Mouse (Mus musculus): ENCODE results near the gene Atoh7. TPM values are rescaled to one million over a fixed set of nuclear protein-coding genes. Genes with fewer than 3 reads are reported as not detected.
A peak's percentile ranks its signal among the peaks of the same experiment; 100 is the strongest.
"Not testable (repeated sequence)": the region's sequence is repeated elsewhere in the genome, so short reads cannot be mapped to it uniquely, and the experiment has no call there.

Gene Atoh7
- polyA plus RNA-seq (2014; fragmentation: Nextera tagmentation; extraction: Ambion mirVana), result not detected in 2 replicates

DNA sequence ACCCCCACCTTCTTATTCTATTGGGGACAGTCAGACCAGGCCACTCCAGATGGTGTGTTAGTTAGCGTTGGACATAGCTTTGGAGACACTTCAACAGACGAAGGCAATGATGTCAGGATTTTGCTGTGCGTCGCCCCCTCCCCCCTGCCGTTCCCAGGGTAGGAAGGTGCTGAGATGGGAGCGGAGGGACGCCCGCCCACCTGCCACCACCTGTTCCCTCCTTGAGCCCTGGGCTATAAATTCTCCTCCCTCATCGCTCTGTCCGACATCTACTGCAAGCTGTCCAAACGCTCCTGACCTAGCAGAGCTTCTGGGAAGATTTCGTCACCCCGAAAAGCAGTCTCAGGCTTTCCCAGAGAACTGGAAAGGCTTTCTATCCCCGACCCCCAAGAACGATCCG is at the start of gene Atoh7:
Gene Atoh7, plus strand, starts transcription at position 131 of the 400 bp plus-strand sequence.
- no peak for ATAC-seq (replicated peaks; ENCODE audit: insufficient number of reproducible peaks, low FRiP score, low TSS enrichment)
- 4% methylated on average over 16 of the region's 16 CpGs for WGBS (ENCODE audit: insufficient replicate concordance)
- H3K9me3 ChIP-seq (replicated peaks; ENCODE audit: control insufficient read depth, low read length), result no peaks in the 10 kb centered on the region
- H3K36me3 ChIP-seq (ENCODE audit: control insufficient read depth, insufficient read depth, low read length), result no peaks in the 10 kb centered on the region
- peaks cover 35% of the 10 kb centered on the region for H3K27me3 ChIP-seq (ENCODE audit: control insufficient read depth, insufficient read depth, low read length)
- H3K27ac ChIP-seq (ENCODE audit: low read depth, low read length), result no peak within 1 kb of the TSS
- peak within 1 kb of the TSS; percentile 69 for H3K9ac ChIP-seq (ENCODE audit: low read depth, low read length)
- peak within 1 kb of the TSS; percentile 59 for H3K4me3 ChIP-seq (ENCODE audit: low read depth, low read length)
- peaks cover 4% of the 10 kb centered on the region; the same call in 1 of the 2 replicates for H3K4me1 ChIP-seq (ENCODE audit: control insufficient read depth, insufficient read depth, low read length)
- H3K4me2 ChIP-seq, result peak within 1 kb of the TSS; percentile 94

DNA sequence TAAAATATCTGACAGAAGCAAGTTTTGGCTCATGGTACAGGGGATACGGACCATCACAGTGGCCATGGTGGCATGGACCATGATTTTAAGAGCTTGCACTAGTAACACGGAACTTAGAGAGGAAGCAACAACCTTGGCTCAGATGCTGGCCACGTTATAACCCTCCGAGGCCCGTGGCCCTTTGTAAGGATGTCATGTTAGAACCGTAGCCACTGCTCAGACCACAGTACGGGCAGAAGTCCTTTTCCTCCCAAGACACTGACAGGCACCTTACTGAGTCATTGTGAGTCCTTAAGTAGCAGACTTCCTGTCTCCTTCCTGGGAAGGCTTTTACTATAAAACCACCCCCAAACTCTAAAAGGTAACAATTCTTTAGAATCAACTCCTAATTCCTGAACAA is 48.2 kb upstream of the Atoh7 start:
- ATAC-seq (replicated peaks; ENCODE audit: insufficient number of reproducible peaks, low FRiP score, low TSS enrichment), result no peak
- Histone ChIP-seq H3K4me3 (ENCODE audit: low read depth, low read length) (no peak overlapping the region), H3K27ac (ENCODE audit: low read depth, low read length) (no peak overlapping the region), H3K36me3 (ENCODE audit: control insufficient read depth, insufficient read depth, low read length) (no peaks in the 10 kb centered on the region), H3K9ac (ENCODE audit: low read depth, low read length) (no peak overlapping the region), H3K9me3 (replicated peaks; ENCODE audit: control insufficient read depth, low read length) (no peaks in the 10 kb centered on the region), H3K4me2 (no peak overlapping the region), H3K27me3 (ENCODE audit: control insufficient read depth, insufficient read depth, low read length) (no peaks in the 10 kb centered on the region), H3K4me1 (ENCODE audit: control insufficient read depth, insufficient read depth, low read length) (no peaks in the 10 kb centered on the region)
- 76% methylated on average over 7 of the region's 7 CpGs for WGBS (ENCODE audit: insufficient replicate concordance)

GRCm38 (mm10) chr10:63052011-63052410 is 47.4 kb upstream of the Atoh7 start:
- H3K9ac ChIP-seq (ENCODE audit: low read depth, low read length), result no peak overlapping the region
- H3K9me3 ChIP-seq (replicated peaks; ENCODE audit: control insufficient read depth, low read length), result no peaks in the 10 kb centered on the region
- no peak overlapping the region for H3K4me3 ChIP-seq (ENCODE audit: low read depth, low read length)
- H3K36me3 ChIP-seq (ENCODE audit: control insufficient read depth, insufficient read depth, low read length), result no peaks in the 10 kb centered on the region
- no peaks in the 10 kb centered on the region for H3K27me3 ChIP-seq (ENCODE audit: control insufficient read depth, insufficient read depth, low read length)
- WGBS (ENCODE audit: insufficient replicate concordance), result 75% methylated on average over 6 of the region's 6 CpGs
- no peaks in the 10 kb centered on the region for H3K4me1 ChIP-seq (ENCODE audit: control insufficient read depth, insufficient read depth, low read length)
- no peak overlapping the region for H3K27ac ChIP-seq (ENCODE audit: low read depth, low read length)
- no peak for ATAC-seq (replicated peaks; ENCODE audit: insufficient number of reproducible peaks, low FRiP score, low TSS enrichment)
- no peak overlapping the region for H3K4me2 ChIP-seq

GRCm38 (mm10) chr10:63053007-63053406 is 46.4 kb upstream of the Atoh7 start:
- no peaks in the 10 kb centered on the region for H3K9me3 ChIP-seq (replicated peaks; ENCODE audit: control insufficient read depth, low read length)
- no peak overlapping the region for H3K4me2 ChIP-seq
- H3K4me1 ChIP-seq (ENCODE audit: control insufficient read depth, insufficient read depth, low read length), result no peaks in the 10 kb centered on the region
- 44% methylated on average over 6 of the region's 6 CpGs for WGBS (ENCODE audit: insufficient replicate concordance)
- H3K27me3 ChIP-seq (ENCODE audit: control insufficient read depth, insufficient read depth, low read length), result no peaks in the 10 kb centered on the region
- H3K36me3 ChIP-seq (ENCODE audit: control insufficient read depth, insufficient read depth, low read length), result no peaks in the 10 kb centered on the region
- ATAC-seq (replicated peaks; ENCODE audit: insufficient number of reproducible peaks, low FRiP score, low TSS enrichment), result no peak
- no peak overlapping the region for H3K9ac ChIP-seq (ENCODE audit: low read depth, low read length)
- no peak overlapping the region for H3K4me3 ChIP-seq (ENCODE audit: low read depth, low read length)
- H3K27ac ChIP-seq (ENCODE audit: low read depth, low read length), result no peak overlapping the region

- ATAC-seq (replicated peaks; ENCODE audit: insufficient number of reproducible peaks, low FRiP score, low TSS enrichment); H3K4me2 ChIP-seq; H3K9ac ChIP-seq (ENCODE audit: low read depth, low read length); H3K4me1 ChIP-seq (ENCODE audit: control insufficient read depth, insufficient read depth, low read length); H3K36me3 ChIP-seq (ENCODE audit: control insufficient read depth, insufficient read depth, low read length); H3K4me3 ChIP-seq (ENCODE audit: low read depth, low read length); H3K9me3 ChIP-seq (replicated peaks; ENCODE audit: control insufficient read depth, low read length); H3K27me3 ChIP-seq (ENCODE audit: control insufficient read depth, insufficient read depth, low read length); H3K27ac ChIP-seq (ENCODE audit: low read depth, low read length): not testable (repeated sequence)
- 72% methylated on average over 6 of the region's 6 CpGs for WGBS (ENCODE audit: insufficient replicate concordance)
Measured at GRCm38 (mm10) chr10:63054071-63054470, 45.4 kb upstream of the Atoh7 start.

- H3K36me3 ChIP-seq (ENCODE audit: control insufficient read depth, insufficient read depth, low read length), result no peaks in the 10 kb centered on the region
- no peak overlapping the region for H3K9ac ChIP-seq (ENCODE audit: low read depth, low read length)
- H3K4me1 ChIP-seq (ENCODE audit: control insufficient read depth, insufficient read depth, low read length), result no peaks in the 10 kb centered on the region
- no peaks in the 10 kb centered on the region for H3K9me3 ChIP-seq (replicated peaks; ENCODE audit: control insufficient read depth, low read length)
- H3K4me3 ChIP-seq (ENCODE audit: low read depth, low read length), result no peak overlapping the region
- no peak overlapping the region for H3K27ac ChIP-seq (ENCODE audit: low read depth, low read length)
- H3K4me2 ChIP-seq, result no peak overlapping the region
- 67% methylated on average over 2 of the region's 2 CpGs for WGBS (ENCODE audit: insufficient replicate concordance)
- no peak for ATAC-seq (replicated peaks; ENCODE audit: insufficient number of reproducible peaks, low FRiP score, low TSS enrichment)
- no peaks in the 10 kb centered on the region for H3K27me3 ChIP-seq (ENCODE audit: control insufficient read depth, insufficient read depth, low read length)
Measured at GRCm38 (mm10) chr10:63054586-63054985, 44.9 kb upstream of the Atoh7 start.

DNA sequence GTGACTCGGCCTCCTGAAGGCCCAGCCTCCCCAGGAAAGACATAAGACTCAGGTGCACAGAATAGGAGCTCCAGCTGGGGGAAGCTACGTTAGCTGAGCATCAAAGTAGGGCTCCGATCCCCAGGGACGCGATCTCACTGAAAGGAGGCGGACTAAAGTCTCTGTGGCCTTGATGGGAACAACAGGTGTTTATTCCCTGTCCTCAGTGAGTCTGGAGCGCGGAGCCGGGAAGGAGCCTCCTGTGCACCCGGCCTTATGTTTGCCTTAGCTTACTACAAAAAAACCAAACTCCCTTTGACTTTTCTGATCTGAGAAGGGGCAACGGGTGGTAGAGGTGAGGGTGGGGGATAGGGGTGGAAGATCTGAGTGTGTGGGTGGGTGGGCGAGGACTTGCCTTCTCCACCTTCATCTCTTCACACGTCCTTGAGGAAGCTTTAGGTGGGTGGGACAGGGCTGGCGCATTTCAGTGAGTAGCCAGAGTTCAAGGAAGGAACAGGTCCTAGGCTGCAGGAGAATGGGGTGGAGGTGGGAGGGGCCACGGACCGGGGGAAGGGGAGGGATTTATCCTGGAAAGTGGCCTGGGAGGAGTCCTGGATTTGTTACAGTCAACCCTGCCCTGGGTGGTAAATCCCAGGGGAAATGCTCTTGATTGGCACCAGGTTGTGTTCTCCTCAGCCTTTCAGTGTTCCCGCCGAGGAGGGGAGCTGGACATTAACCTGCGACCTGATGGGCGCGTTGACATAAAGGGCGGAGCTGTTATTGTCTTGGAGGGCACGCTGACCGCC is 42.3 kb upstream of the Atoh7 start:
- peak overlapping the region; percentile 34 for H3K4me2 ChIP-seq
- no peaks in the 10 kb centered on the region for H3K4me1 ChIP-seq (ENCODE audit: control insufficient read depth, insufficient read depth, low read length)
- no peak overlapping the region for H3K9ac ChIP-seq (ENCODE audit: low read depth, low read length)
- WGBS (ENCODE audit: insufficient replicate concordance), result 33% methylated on average over 24 of the region's 24 CpGs
- no peaks in the 10 kb centered on the region for H3K36me3 ChIP-seq (ENCODE audit: control insufficient read depth, insufficient read depth, low read length)
- H3K9me3 ChIP-seq (replicated peaks; ENCODE audit: control insufficient read depth, low read length), result no peaks in the 10 kb centered on the region
- peaks cover 4% of the 10 kb centered on the region; the same call in 1 of the 2 replicates for H3K27me3 ChIP-seq (ENCODE audit: control insufficient read depth, insufficient read depth, low read length)
- ATAC-seq (replicated peaks; ENCODE audit: insufficient number of reproducible peaks, low FRiP score, low TSS enrichment), result no peak
- no peak overlapping the region for H3K27ac ChIP-seq (ENCODE audit: low read depth, low read length)
- H3K4me3 ChIP-seq (ENCODE audit: low read depth, low read length), result no peak overlapping the region

DNA sequence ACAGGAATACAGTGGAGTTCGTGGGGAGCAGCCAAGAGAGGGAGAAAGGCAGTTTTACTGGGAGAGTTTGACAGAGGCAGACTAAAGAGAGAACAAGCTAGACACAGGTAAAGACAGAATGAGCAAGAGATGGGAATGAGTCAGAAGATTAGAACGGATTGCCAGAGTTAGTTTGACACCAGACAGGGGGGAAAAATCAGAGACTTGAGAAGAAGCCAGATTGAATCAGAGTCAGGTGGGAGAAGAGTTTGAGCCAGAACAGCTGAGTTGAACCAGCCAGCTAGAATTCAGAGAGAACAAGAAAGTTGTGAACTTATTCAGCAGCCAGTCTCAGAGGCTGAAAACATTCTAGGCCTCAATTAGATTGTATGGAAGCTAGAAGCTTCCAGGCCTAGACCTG is 39.6 kb upstream of the Atoh7 start, which contains the start of gene Pbld1:
Gene Pbld1, plus strand, starts transcription at position 301 of the 400 bp plus-strand sequence.
- ATAC-seq (replicated peaks; ENCODE audit: insufficient number of reproducible peaks, low FRiP score, low TSS enrichment), result no peak
- Histone ChIP-seq H3K9ac (ENCODE audit: low read depth, low read length) (no peak within 1 kb of the TSS), H3K4me3 (ENCODE audit: low read depth, low read length) (no peak within 1 kb of the TSS), H3K27me3 (ENCODE audit: control insufficient read depth, insufficient read depth, low read length) (peaks cover 4% of the 10 kb centered on the region; the same call in 1 of the 2 replicates), H3K4me1 (ENCODE audit: control insufficient read depth, insufficient read depth, low read length) (no peaks in the 10 kb centered on the region), H3K36me3 (ENCODE audit: control insufficient read depth, insufficient read depth, low read length) (no peaks in the 10 kb centered on the region), H3K9me3 (replicated peaks; ENCODE audit: control insufficient read depth, low read length) (no peaks in the 10 kb centered on the region), H3K27ac (ENCODE audit: low read depth, low read length) (no peak within 1 kb of the TSS), H3K4me2 (no peak within 1 kb of the TSS)
- WGBS (ENCODE audit: insufficient replicate concordance), result 82% methylated on average over 2 of the region's 2 CpGs

GRCm38 (mm10) chr10:63060406-63060805 is 39.0 kb upstream of the Atoh7 start:
- Histone ChIP-seq H3K4me2 (no peak overlapping the region), H3K9me3 (replicated peaks; ENCODE audit: control insufficient read depth, low read length) (no peaks in the 10 kb centered on the region), H3K4me1 (ENCODE audit: control insufficient read depth, insufficient read depth, low read length) (no peaks in the 10 kb centered on the region), H3K9ac (ENCODE audit: low read depth, low read length) (no peak overlapping the region), H3K4me3 (ENCODE audit: low read depth, low read length) (no peak overlapping the region), H3K27me3 (ENCODE audit: control insufficient read depth, insufficient read depth, low read length) (peaks cover 4% of the 10 kb centered on the region; the same call in 1 of the 2 replicates), H3K27ac (ENCODE audit: low read depth, low read length) (no peak overlapping the region), H3K36me3 (ENCODE audit: control insufficient read depth, insufficient read depth, low read length) (no peaks in the 10 kb centered on the region)
- 64% methylated on average over 11 of the region's 11 CpGs for WGBS (ENCODE audit: insufficient replicate concordance)
- no peak for ATAC-seq (replicated peaks; ENCODE audit: insufficient number of reproducible peaks, low FRiP score, low TSS enrichment)

Data from heart, embryonic 11.5 days (tissue).